Mouse (Mus musculus) gastrocnemius, postnatal 25 days (tissue): ENCODE data around the gene Erp27. TPM values are rescaled to one million over a fixed set of nuclear protein-coding genes. Genes with fewer than 3 reads are reported as not detected.

ENCODE experiments used
- DNase-seq: peaks from one replicate; pipeline ENCODE4 v3.0.0; 2022
- total RNA-seq, 2 experiments: library from RNA; stranded (reverse); gene quantifications; 1 replicate in 1 of 2; 2 replicates in 1 of 2; pipeline ENCODE4 v1.2.3; 2021

Gene Erp27
- total RNA-seq, 2 experiments from 2014 or later: not detected

GRCm38 (mm10) chr6:136861020-136861419, 61.0 kb downstream of the Erp27 start:
- DNase-seq: no peak

GRCm38 (mm10) chr6:136858420-136858819, 63.6 kb downstream of the Erp27 start:
- no peak for DNase-seq

- no peak for DNase-seq
Measured at GRCm38 (mm10) chr6:136857873-136858260, 64.1 kb downstream of the Erp27 start.

Other genes starting within 250 kb of the Erp27 start
- not detected for gene Gucy2c, start 140.4 kb downstream of the Erp27 start, total RNA-seq
- 1 to 10 TPM; 4.7 TPM for gene Hist4h4, start 117.8 kb downstream of the Erp27 start, total RNA-seq
- 10 to 100 TPM; 16.4 to 17.9 TPM for gene H2afj, start 113.9 kb downstream of the Erp27 start, total RNA-seq
- not detected for gene BC049715, start 94.6 kb downstream of the Erp27 start, total RNA-seq
- 10 to 100 TPM; 48.1 to 49.0 TPM for gene Wbp11, start 93.9 kb downstream of the Erp27 start, total RNA-seq
- gene Smco3, start 86.7 kb downstream of the Erp27 start, total RNA-seq: under 1 TPM; 0.24 to 0.26 TPM
- gene Art4, start 64.4 kb downstream of the Erp27 start, total RNA-seq: under 1 TPM; 0.18 to 0.54 TPM
- gene Mgp, start 46.4 kb downstream of the Erp27 start, total RNA-seq: 100 to 1,000 TPM; 102 to 127 TPM
- not detected for gene Pde6h, start 1.7 kb upstream of the Erp27 start, total RNA-seq
- gene Arhgdib, start 19.7 kb upstream of the Erp27 start, total RNA-seq: 10 to 100 TPM in 1 of 2 experiments, 1 to 10 TPM in 1; 6.3 to 12.1 TPM
- gene Rerg, start 248.3 kb upstream of the Erp27 start, total RNA-seq: 1 to 10 TPM in 1 of 2 experiments, under 1 TPM in 1; 0.97 to 1.1 TPM